Mouse (Mus musculus) heart, embryonic 14.5 days (tissue): ENCODE data around the gene Rnf150. TPM values are rescaled to one million over a fixed set of nuclear protein-coding genes. Genes with fewer than 3 reads are reported as not detected.

Experiments
- ATAC-seq: fragments of 200-750 bp; cut with Nextera tagmentation; 2 replicates; pipeline ENCODE4 v1.8.0; 2017; ENCODE audit warnings: low read depth, moderate TSS enrichment; ENCODE audit not compliant: insufficient number of reproducible peaks, insufficient read depth, low FRiP score
- H3K27ac ChIP-seq, 2 experiments: fragments of 200-500 bp in 1 of 2; fragments of 300-500 bp in 1 of 2; sonication (generic) in 1 of 2; replicated peaks in 1 of 2; 2 replicates each; pipeline ENCODE4 v1.5.1; 2012 to 2014; ENCODE audit warnings: low read depth in 2 of 2, low read length in 2 of 2, control low read depth in 1 of 2, mild to moderate bottlenecking in 1 of 2, mixed read lengths in 1 of 2; ENCODE audit not compliant: control insufficient read depth in 1 of 2, insufficient read depth in 1 of 2
- H3K27me3 ChIP-seq: fragments of 300-500 bp; sonication (generic); 2 replicates; pipeline ENCODE4 v1.6.1; 2014; ENCODE audit warnings: mild to moderate bottlenecking, low read length, control low read depth; ENCODE audit not compliant: control insufficient read depth, insufficient read depth
- H3K36me3 ChIP-seq: fragments of 300-500 bp; sonication (generic); 2 replicates; pipeline ENCODE4 v1.6.1; 2014; ENCODE audit warnings: mild to moderate bottlenecking, control low read depth, low read length, mixed read lengths; ENCODE audit not compliant: control insufficient read depth, insufficient read depth
- H3K4me1 ChIP-seq, 2 experiments: fragments of 200-500 bp in 1 of 2; fragments of 300-500 bp in 1 of 2; sonication (generic) in 1 of 2; 2 replicates each; pipeline ENCODE4 v1.6.1; 2012 to 2014; ENCODE audit warnings: low read length in 2 of 2, control low read depth in 1 of 2, mixed read lengths in 1 of 2; ENCODE audit not compliant: control insufficient read depth in 2 of 2, insufficient read depth in 2 of 2
- H3K4me2 ChIP-seq: fragments of 300-500 bp; sonication (generic); 2 replicates; pipeline ENCODE4 v1.6.1; 2014; ENCODE audit warnings: mild to moderate bottlenecking, low read length
- H3K4me3 ChIP-seq, 2 experiments: fragments of 200-500 bp in 1 of 2; fragments of 300-500 bp in 1 of 2; sonication (generic) in 1 of 2; 2 replicates each; pipeline ENCODE4 v1.5.1; 2012 to 2014; ENCODE audit warnings: low read length in 2 of 2, mild to moderate bottlenecking in 2 of 2, control low read depth in 1 of 2, low read depth in 1 of 2, moderate library complexity in 1 of 2; ENCODE audit not compliant: control insufficient read depth in 1 of 2, insufficient read depth in 1 of 2
- H3K9ac ChIP-seq: fragments of 300-500 bp; sonication (generic); 2 replicates; pipeline ENCODE4 v1.6.1; 2014; ENCODE audit warnings: mild to moderate bottlenecking, low read length
- H3K9me3 ChIP-seq: fragments of 300-500 bp; sonication (generic); 2 replicates; pipeline ENCODE4 v1.6.1; 2016; ENCODE audit warnings: low read length, control low read depth; ENCODE audit not compliant: control insufficient read depth
- WGBS: fragments of 180-500 bp; shearing (Covaris S2); extraction: QIAGEN DNeasy Blood & Tissue Kit; methylation state at CpG from one replicate; pipeline ENCODE4 v1.1.7; 2014; 5-methylcytosine and 5-hydroxymethylcytosine counted together
- polyA plus RNA-seq: library from polyadenylated mRNA; unstranded; fragments of >200 nt; fragmentation: Nextera tagmentation; extraction: Ambion mirVana; gene quantifications from 2 replicates; pipeline ENCODE4 v1.2.1, GENCODE M21; 2014

The Rnf150 gene
- polyA plus RNA-seq, 1 experiment from 2014 or later, result 0.92 TPM

- H3K4me3 ChIP-seq, result no peak overlapping the region
- peak overlapping the region; percentile 43 for H3K4me2 ChIP-seq
- H3K27ac ChIP-seq, result peak overlapping the region; percentile 89 to 95
- peak; percentile 67; the same call in 1 of the 2 replicates for ATAC-seq
- 50% methylated on average over 8 of the region's 8 CpGs for WGBS
- H3K36me3 ChIP-seq, result no peaks in the 10 kb centered on the region
- H3K9ac ChIP-seq, result peak overlapping the region; percentile 31; the same call in 1 of the 2 replicates
- H3K4me1 ChIP-seq, result peaks cover 18 to 38% of the 10 kb centered on the region in 2 experiments
- no peaks in the 10 kb centered on the region for H3K27me3 ChIP-seq
- H3K9me3 ChIP-seq, result no peaks in the 10 kb centered on the region
These were observed 104.9 kb downstream of the Rnf150 start for GRCm38 (mm10) chr8:82967879-82968678.

GRCm38 (mm10) chr8:82969967-82970366 is 106.8 kb downstream of the Rnf150 start:
- Histone ChIP-seq H3K4me1 (peaks cover 18 to 42% of the 10 kb centered on the region in 2 experiments), H3K4me3 (no peak overlapping the region), H3K27ac (peak overlapping the region; percentile 51 to 53; a peak in 3 of 4 replicates), H3K9ac (no peak overlapping the region), H3K27me3 (no peaks in the 10 kb centered on the region), H3K9me3 (no peaks in the 10 kb centered on the region), H3K36me3 (no peaks in the 10 kb centered on the region), H3K4me2 (no peak overlapping the region)
- ATAC-seq, result no peak
- 26% methylated on average over 3 of the region's 3 CpGs for WGBS

- Histone ChIP-seq H3K4me1 (peaks cover 15 to 34% of the 10 kb centered on the region in 2 experiments), H3K4me3 (no peak overlapping the region), H3K27ac (0 out of 4 replicates have a peak overlapping the region, but pooled peaks of 1 of the 2 experiments have one; percentile 28), H3K9me3 (no peaks in the 10 kb centered on the region), H3K27me3 (no peaks in the 10 kb centered on the region), H3K9ac (no peak overlapping the region), H3K4me2 (no peak overlapping the region), H3K36me3 (no peaks in the 10 kb centered on the region)
- ATAC-seq, result no peak
- 69% methylated on average over 3 of the region's 3 CpGs for WGBS
These were observed 109.7 kb downstream of the Rnf150 start for GRCm38 (mm10) chr8:82972812-82973211.

- Histone ChIP-seq H3K36me3 (no peaks in the 10 kb centered on the region), H3K27ac (0 out of 4 replicates have a peak overlapping the region, but pooled peaks of 1 of the 2 experiments have one; percentile 28), H3K4me1 (peaks cover 11 to 29% of the 10 kb centered on the region in 2 experiments), H3K4me3 (no peak overlapping the region), H3K4me2 (no peak overlapping the region), H3K27me3 (no peaks in the 10 kb centered on the region), H3K9ac (no peak overlapping the region), H3K9me3 (no peaks in the 10 kb centered on the region)
- 57% methylated on average over 4 of the region's 4 CpGs for WGBS
- no peak for ATAC-seq
These were observed 110.2 kb downstream of the Rnf150 start for GRCm38 (mm10) chr8:82973331-82973730.

- Histone ChIP-seq H3K4me1 (peaks cover 0 to 2% of the 10 kb centered on the region in 2 experiments; a peak in 2 of 4 replicates), H3K9ac (no peak overlapping the region), H3K4me3 (no peak overlapping the region), H3K4me2 (no peak overlapping the region), H3K36me3 (no peaks in the 10 kb centered on the region), H3K9me3 (no peaks in the 10 kb centered on the region), H3K27ac (no peak overlapping the region), H3K27me3 (no peaks in the 10 kb centered on the region)
- ATAC-seq, result no peak
- 71% methylated on average over 4 of the region's 4 CpGs for WGBS
These were observed 118.2 kb downstream of the Rnf150 start for GRCm38 (mm10) chr8:82981244-82981855.

- H3K36me3 ChIP-seq, result no peaks in the 10 kb centered on the region
- no peaks in the 10 kb centered on the region for H3K27me3 ChIP-seq
- H3K9me3 ChIP-seq, result no peaks in the 10 kb centered on the region
- ATAC-seq, result no peak
- H3K4me1 ChIP-seq, result peaks cover 0 to 2% of the 10 kb centered on the region in 2 experiments; a peak in 2 of 4 replicates
- H3K4me2 ChIP-seq, result no peak overlapping the region
- no peak overlapping the region for H3K27ac ChIP-seq
- WGBS, result 56% methylated on average over 1 of the region's 1 CpGs
- H3K9ac ChIP-seq, result no peak overlapping the region
- no peak overlapping the region for H3K4me3 ChIP-seq
These were observed 119.7 kb downstream of the Rnf150 start for GRCm38 (mm10) chr8:82982873-82983272.

DNA sequence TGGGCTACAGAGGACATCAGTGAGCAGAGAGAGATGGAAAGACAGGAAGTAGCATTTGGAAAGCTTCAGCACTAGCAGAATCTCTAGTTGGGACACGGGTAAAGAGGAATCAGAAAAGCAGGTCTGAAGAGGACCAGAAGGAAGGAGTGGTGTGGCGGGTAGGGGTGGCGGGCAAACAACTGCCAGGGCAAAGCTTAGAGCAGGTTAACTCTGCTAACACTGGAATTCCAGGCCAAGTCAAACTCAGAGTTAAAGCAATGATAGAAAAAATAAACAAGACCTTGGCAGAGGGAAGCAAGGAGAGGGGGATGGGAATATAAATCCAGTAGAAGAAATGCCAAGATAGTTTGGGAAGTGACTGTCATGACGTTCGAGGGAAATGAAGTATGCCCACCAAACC is 120.1 kb downstream of the Rnf150 start:
- peaks cover 0 to 2% of the 10 kb centered on the region in 2 experiments; a peak in 2 of 4 replicates for H3K4me1 ChIP-seq
- WGBS, result 67% methylated on average over 5 of the region's 5 CpGs
- no peak overlapping the region for H3K9ac ChIP-seq
- no peak overlapping the region for H3K4me2 ChIP-seq
- ATAC-seq, result no peak
- H3K27me3 ChIP-seq, result no peaks in the 10 kb centered on the region
- H3K4me3 ChIP-seq, result no peak overlapping the region
- no peaks in the 10 kb centered on the region for H3K9me3 ChIP-seq
- H3K27ac ChIP-seq, result no peak overlapping the region
- H3K36me3 ChIP-seq, result no peaks in the 10 kb centered on the region
